Mouse (Mus musculus) kidney, postnatal 36 days (tissue): Measurements from ENCODE around the gene Nit2.
A peak's percentile ranks its signal among the peaks of the same experiment; 100 is the strongest.
"Not testable (repeated sequence)": the region's sequence is repeated elsewhere in the genome, so short reads cannot be mapped to it uniquely, and the experiment has no call there.

Source experiments
- DNase-seq, 2 experiments: peaks; one replicate each; pipeline ENCODE4 v3.0.0; 2021 to 2022; ENCODE audit warnings: mixed read lengths in 2 of 2

Gene Nit2

DNA sequence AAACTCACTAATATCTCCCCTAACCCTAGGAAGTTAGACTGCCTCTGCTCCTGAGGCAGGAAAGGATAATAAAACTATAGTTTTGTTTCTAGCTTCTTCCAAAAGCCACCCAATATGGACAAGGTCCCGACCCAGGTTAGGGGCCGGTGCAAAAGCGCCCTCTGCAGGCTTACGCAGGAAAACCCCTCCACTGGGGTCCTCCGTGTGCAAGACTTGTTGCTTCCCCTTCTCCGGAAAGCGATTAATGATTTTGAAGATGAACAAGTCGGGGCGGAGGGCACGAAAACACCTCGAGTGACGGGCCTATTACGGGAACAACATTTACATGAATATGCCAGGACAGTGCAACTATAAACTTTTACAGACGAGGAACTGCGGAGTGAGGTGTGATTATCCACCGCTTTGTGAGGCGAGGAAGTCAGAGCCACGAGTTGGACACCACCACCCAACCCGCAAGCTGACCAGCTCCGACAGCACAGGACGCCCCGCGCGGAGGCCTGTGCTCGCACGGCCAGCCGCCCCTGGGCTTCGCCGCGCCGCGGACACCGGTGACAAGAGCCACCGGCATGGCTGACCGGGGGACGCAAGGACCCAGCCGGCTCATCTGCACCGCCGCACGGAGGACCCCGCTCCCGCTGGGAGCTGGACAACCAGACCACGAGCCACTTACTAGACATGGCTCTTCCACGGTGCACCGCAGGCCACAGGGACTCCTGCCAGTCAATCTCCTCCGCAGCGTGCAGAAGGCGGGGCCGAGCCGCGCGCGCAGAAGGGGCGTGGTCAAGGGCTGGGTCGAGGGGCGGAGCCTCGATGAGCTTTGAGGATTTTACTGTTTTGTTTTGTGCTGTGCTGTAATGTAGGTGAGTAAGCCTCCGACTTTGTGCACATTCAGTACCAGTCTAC lies at the start of gene Nit2:
Gene Nit2 (minus strand): TSS at position 731 of the 903 bp plus-strand sequence.
- peak; percentile 95 to 98 for DNase-seq

DNA sequence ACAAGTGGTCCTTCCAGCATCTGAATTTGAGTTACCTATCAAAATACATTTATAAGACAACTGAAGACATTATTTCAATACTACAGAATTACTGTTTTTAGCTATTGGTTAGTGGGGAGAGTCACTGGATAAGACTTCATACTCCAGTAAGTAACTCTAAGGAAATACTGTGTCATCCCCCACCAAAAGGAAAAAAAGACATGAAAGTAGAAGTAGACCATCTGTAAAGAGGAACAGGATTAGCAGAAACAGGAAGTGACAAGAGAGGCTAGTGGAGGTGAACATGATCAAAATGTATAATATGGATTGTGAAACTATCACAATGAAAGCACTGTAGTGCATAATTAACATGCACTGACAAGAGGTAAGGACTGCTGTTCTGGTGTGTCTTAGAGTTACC lies 48.8 kb upstream of the Nit2 start:
- no peak for DNase-seq

DNA sequence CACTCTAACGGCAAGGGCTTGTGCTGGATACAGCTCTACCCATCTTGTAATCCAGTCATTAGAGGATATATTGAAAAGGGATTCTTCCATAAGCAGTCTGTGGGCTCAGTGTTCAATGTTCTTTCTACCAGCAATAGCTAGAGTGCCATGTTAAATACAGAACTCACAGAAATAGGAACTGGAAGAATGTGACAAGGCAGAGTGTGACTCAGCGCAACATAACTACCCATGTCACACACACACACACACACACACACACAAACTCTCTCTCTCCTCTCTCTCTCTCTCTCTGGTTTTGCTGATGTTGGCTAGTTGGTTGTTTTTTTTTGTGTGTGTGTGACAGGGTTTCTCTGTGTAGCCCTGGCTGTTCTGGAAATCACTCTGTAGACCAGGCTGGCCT lies 43.9 kb upstream of the Nit2 start:
- no peak for DNase-seq

DNA sequence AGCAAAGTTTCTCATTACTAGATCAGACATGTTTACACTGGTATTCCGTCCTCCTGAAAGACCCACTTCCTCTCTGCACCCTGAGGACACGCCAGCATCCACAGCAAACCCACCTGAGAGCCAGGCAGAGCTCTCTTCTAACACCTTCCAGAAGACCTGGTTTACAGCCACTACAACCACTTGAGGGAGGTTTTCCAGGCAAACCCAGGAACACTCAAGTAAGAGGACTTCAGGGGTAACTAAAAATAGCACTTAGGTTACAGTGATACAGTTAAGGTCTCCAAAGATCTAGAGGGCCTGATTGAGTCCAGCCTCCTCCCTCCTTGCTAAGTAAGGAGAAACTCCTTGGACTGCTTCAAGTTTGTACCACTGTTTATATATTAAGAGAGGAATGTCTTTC lies 41.2 kb upstream of the Nit2 start:
- no peak for DNase-seq

- no peak for DNase-seq
Observed at GRCm38 (mm10) chr16:57197281-57197680, 30.1 kb upstream of the Nit2 start.

DNA sequence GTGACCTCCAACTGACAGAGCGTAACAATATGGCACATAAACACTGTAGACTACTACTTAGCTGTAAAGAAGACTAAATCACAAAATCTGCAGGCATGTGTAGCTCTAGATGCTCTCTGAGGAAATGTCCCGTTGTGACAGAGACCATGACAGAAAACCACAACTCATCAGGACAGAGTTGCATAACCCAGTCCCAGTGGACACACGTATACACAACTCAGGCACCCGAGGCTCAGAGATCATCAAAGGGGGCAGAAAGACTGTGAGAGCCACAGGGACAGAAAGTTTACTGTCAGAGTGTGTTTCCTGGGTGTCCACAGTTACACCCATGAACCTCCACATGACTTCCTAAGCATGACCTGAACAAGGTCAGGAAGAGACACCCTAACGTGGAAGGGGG lies 29.4 kb upstream of the Nit2 start:
- no peak for DNase-seq

GRCm38 (mm10) chr16:57191214-57191613 lies 24.1 kb upstream of the Nit2 start:
- DNase-seq, result no peak

- no peak for DNase-seq
Observed at GRCm38 (mm10) chr16:57190390-57190789, 23.2 kb upstream of the Nit2 start.

- no peak for DNase-seq
Observed at GRCm38 (mm10) chr16:57189493-57189892, 22.4 kb upstream of the Nit2 start.

DNA sequence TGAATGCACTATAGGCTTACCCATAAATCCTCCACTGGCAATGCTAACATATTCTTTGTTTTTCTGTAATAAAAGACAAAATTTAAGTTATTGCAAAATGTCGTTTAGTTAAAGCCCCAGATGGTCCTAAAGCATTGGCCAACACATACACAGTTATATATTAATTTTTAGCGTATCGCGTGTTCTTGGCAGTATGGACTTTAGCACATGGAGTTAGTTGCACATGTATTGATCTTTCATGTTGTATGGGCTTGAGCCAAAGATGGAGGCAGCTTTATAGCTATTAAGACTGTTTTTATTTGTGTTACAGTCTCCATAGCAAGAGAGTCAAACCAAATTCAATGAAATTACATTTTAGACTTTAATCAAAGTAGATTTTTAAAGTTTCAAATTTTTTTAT lies 19.5 kb upstream of the Nit2 start:
- no peak for DNase-seq

- no peak for DNase-seq
Observed at GRCm38 (mm10) chr16:57182037-57182436, 14.9 kb upstream of the Nit2 start.

- peak in 1 of 2 experiments; percentile 37 for DNase-seq
Observed at GRCm38 (mm10) chr16:57181180-57181579, 14.0 kb upstream of the Nit2 start.

GRCm38 (mm10) chr16:57177664-57178063 lies 10.5 kb upstream of the Nit2 start:
- DNase-seq, result no peak

DNA sequence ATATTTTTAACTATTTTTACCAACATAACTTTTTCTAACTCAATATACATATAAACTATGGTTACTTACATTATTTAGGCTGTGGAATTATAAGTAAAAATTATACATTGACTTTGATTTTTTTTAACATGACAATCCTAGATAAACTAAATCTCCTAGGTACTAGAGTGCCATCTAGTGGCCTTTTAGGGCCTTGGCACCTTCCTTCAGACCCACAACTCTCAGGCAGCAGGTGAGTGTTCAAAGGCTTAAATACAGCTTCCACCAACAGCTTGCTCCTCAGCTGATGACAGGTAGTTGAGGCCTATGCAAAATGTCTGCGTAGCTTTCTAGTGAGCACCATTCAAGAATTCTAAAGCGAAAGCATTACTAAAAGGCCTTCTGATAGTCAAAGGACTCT lies 10.1 kb upstream of the Nit2 start:
- DNase-seq, result peak; percentile 49 to 52

- no peak for DNase-seq
Observed at GRCm38 (mm10) chr16:57176276-57176675, 9.1 kb upstream of the Nit2 start.

DNA sequence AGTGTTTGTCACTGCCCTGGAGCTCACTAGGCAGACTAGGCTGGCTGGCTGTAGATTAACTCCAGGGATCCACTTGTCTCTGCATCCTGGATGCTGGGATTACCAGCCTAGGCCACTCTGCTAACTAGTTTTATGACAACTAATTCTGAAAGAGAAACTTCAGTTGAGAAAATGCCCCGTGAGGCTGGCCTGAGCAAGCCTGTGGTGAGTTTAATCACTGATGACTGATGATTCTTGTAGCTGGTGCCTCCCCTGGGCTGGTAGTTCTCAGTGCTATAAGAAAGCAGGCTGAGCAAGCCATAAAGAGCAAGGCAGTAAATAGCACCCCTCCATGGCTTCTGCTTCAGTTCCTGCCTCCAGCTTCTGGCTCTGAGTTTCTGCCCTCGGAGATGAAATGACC lies 8.6 kb upstream of the Nit2 start:
- no peak for DNase-seq

DNA sequence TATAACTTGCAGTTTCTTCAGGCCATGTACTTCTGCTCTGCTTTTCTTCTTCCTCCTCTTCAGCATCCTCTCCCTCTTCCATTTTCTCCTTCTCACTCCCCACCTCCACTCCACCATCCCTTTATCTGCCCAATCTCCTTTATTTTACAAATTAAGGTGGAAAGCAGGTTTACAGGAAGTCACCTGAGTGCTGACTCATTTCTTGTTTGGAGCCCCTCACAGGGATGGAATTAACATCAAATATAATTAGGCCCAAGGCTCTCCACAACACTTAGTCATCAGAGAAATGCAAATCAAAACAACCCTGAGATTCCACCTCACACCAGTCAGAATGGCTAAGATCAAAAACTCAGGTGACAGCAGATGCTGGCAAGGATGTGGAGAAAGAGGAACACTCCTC lies 7.3 kb upstream of the Nit2 start:
- DNase-seq, result not testable (repeated sequence)

DNA sequence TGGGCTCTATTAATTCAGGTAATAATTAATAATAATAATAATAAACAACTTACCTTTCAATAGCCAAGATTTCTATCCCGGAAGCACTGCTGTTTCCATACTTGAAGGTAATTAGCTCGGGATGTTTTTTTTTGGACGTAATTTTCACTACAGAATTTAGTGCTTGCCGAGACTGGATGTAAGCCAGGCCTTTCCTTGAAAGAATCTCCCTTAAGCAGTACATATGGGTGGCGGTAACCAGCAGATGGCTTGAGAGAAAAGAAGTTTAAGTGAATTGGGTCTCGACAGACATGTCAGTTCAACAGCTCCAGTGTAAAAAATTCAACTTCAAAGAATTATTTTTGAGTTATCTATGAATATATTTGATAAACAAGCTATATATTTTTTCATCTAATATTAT lies 4.4 kb upstream of the Nit2 start:
- no peak for DNase-seq

GRCm38 (mm10) chr16:57171161-57171560 lies 4.0 kb upstream of the Nit2 start:
- DNase-seq, result peak; percentile 51 to 68

DNA sequence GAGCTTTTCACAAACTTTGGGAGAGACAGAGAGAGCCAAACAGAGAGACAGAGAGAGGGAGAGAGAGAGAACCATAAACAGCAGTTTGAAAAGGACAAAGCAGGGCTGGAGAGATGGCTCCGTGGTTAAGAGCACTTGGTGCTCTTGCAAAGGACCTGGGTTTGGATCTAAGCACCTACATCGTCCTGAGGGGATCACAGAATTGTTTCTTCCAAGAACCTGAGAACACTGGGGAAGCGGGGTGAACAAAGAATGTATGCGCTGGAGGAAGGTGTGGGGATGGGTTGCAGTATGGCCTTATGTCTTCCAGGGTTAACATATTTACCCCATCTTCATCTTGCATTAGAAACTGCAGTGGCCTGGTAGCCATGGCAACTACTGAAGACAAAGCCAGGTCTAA lies 1.1 kb upstream of the Nit2 start:
- no peak for DNase-seq

DNA sequence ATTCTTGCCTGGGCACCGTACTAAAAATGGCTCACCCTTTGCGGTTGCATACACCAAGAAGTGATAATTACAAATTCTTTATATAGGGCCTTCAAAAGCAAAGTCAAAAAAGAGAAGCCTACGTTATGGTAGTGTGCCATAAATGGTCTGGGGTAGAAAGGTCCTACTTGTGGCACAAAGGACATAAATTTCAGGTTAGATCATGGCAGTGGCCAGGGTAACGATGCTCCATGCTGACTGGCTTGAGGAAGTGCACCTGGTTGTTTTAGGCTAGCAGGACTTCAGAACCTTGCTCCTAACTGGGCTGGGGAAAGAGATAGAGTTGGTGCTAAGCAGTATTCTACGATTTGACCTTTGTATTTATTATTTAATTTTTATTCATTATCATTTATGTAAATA lies 372 bp upstream of the Nit2 start:
- no peak for DNase-seq

DNA sequence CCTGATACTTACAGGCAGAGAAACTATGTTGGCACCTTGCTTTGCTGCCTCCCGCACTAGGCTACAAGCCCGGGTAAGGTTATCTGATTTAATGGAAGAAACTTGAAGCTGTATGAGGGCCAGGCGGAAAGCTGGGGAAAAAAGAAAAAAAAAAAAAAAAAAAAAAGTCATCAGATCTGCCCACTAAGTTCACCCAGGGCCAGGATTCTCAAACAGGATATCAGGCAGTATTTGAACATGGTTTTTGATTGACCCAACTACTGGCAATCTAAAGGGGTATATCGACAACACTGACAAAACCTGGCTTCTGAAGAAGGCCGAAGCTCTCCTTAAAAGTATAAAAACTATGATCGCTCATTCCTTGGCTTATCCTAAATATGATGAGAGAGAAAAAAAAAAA lies 1.1 kb downstream of the Nit2 start:
- no peak for DNase-seq

DNA sequence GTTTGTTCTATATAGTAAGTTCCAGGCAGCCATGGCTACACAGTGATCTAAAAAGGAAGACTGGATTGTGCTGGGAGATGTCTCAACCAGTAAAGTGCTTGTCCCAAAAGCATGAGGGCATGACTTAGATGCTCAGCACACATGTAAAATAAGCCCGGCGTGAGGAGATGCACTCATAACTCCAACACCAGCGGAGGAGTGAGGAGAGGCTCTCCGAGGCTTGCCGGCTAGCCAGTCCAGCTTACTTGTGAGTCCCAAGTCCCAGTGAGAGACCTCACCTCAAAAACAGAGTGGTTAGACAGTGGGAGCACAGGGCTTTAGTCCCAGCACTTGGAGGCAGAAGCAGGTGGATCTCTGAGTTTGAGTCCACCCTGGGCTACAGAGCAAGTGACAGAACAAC lies 2.0 kb downstream of the Nit2 start:
- DNase-seq, result no peak

- DNase-seq, result no peak
Observed at GRCm38 (mm10) chr16:57163694-57164093, 3.4 kb downstream of the Nit2 start.

GRCm38 (mm10) chr16:57162841-57163240 lies 4.3 kb downstream of the Nit2 start:
- DNase-seq, result no peak
